Mouse (Mus musculus) neural tube, embryonic 12.5 days (tissue): ENCODE data around the gene Pcnx3. TPM values are rescaled to one million over a fixed set of nuclear protein-coding genes. Genes with fewer than 3 reads are reported as not detected.

Experiments used
- ATAC-seq: fragments of 200-750 bp; cut with Nextera tagmentation; 2 replicates; pipeline ENCODE4 v1.8.0; 2017; ENCODE audit warnings: low read depth, mild to moderate bottlenecking, moderate TSS enrichment, moderate library complexity; ENCODE audit not compliant: low FRiP score
- H3K27ac ChIP-seq: fragments of 300-500 bp; sonication (generic); 2 replicates; pipeline ENCODE4 v1.5.1; 2016
- H3K27me3 ChIP-seq: fragments of 300-500 bp; sonication (generic); replicated peaks from 2 replicates; pipeline ENCODE4 v1.6.1; 2016; ENCODE audit warnings: mild to moderate bottlenecking
- H3K36me3 ChIP-seq: fragments of 300-500 bp; sonication (generic); 2 replicates; pipeline ENCODE4 v1.6.1; 2016; ENCODE audit warnings: mild to moderate bottlenecking
- H3K4me1 ChIP-seq: fragments of 300-500 bp; sonication (generic); 2 replicates; pipeline ENCODE4 v1.6.1; 2016
- H3K4me2 ChIP-seq: fragments of 300-500 bp; sonication (generic); replicated peaks from 2 replicates; pipeline ENCODE4 v1.6.1; 2016; ENCODE audit warnings: mild to moderate bottlenecking
- H3K4me3 ChIP-seq: fragments of 300-500 bp; sonication (generic); 2 replicates; pipeline ENCODE4 v1.5.1; 2016
- H3K9ac ChIP-seq: fragments of 300-500 bp; sonication (generic); 2 replicates; pipeline ENCODE4 v1.6.1; 2016; ENCODE audit warnings: mild to moderate bottlenecking
- H3K9me3 ChIP-seq: fragments of 300-500 bp; sonication (generic); 2 replicates; pipeline ENCODE4 v1.6.1; 2016; ENCODE audit warnings: mild to moderate bottlenecking
- WGBS: fragments of 180-500 bp; shearing (Covaris S2); methylation state at CpG from one replicate; pipeline ENCODE4 v1.1.7; 2016; 5-methylcytosine and 5-hydroxymethylcytosine counted together
- polyA plus RNA-seq: library from polyadenylated mRNA; unstranded; fragments of >200 nt; fragmentation: Nextera tagmentation; extraction: Ambion mirVana; gene quantifications from 2 replicates; pipeline ENCODE4 v1.2.1, GENCODE M21; 2016

Gene Pcnx3
- polyA plus RNA-seq, 1 experiment from 2014 or later = 32.4 TPM

- Histone ChIP-seq H3K36me3 (peaks cover 48% of the 10 kb centered on the region), H3K4me1 (peaks cover 47% of the 10 kb centered on the region), H3K9me3 (no peaks in the 10 kb centered on the region), H3K4me3 (peak overlapping the region; percentile 36; the same call in 1 of the 2 replicates), H3K9ac (peak overlapping the region; percentile 44), H3K27ac (no peak overlapping the region), H3K27me3 (no peaks in the 10 kb centered on the region), H3K4me2 (peak overlapping the region; percentile 94)
- 76% methylated on average over 12 of the region's 12 CpGs for WGBS
- ATAC-seq = no peak
Measured at GRCm38 (mm10) chr19:5725029-5725707, 36.5 kb upstream of the Pcnx3 start.

GRCm38 (mm10) chr19:5724549-5724941 is 35.8 kb upstream of the Pcnx3 start:
- H3K4me1 ChIP-seq = peaks cover 43% of the 10 kb centered on the region
- no peaks in the 10 kb centered on the region for H3K9me3 ChIP-seq
- no peak overlapping the region for H3K27ac ChIP-seq
- H3K4me2 ChIP-seq = peak overlapping the region; percentile 94
- H3K4me3 ChIP-seq = peak overlapping the region; percentile 36; the same call in 1 of the 2 replicates
- WGBS = 77% methylated on average over 7 of the region's 7 CpGs
- H3K27me3 ChIP-seq = no peaks in the 10 kb centered on the region
- no peak overlapping the region; the same call in 1 of the 2 replicates for H3K9ac ChIP-seq
- peaks cover 54% of the 10 kb centered on the region for H3K36me3 ChIP-seq
- no peak for ATAC-seq

- 0 out of 2 replicates have a peak overlapping the region, but pooled peaks have one; percentile 8 for H3K9ac ChIP-seq
- H3K36me3 ChIP-seq = peaks cover 59% of the 10 kb centered on the region
- WGBS = 79% methylated on average over 4 of the region's 4 CpGs
Measured at GRCm38 (mm10) chr19:5723934-5724548, 35.3 kb upstream of the Pcnx3 start.

DNA sequence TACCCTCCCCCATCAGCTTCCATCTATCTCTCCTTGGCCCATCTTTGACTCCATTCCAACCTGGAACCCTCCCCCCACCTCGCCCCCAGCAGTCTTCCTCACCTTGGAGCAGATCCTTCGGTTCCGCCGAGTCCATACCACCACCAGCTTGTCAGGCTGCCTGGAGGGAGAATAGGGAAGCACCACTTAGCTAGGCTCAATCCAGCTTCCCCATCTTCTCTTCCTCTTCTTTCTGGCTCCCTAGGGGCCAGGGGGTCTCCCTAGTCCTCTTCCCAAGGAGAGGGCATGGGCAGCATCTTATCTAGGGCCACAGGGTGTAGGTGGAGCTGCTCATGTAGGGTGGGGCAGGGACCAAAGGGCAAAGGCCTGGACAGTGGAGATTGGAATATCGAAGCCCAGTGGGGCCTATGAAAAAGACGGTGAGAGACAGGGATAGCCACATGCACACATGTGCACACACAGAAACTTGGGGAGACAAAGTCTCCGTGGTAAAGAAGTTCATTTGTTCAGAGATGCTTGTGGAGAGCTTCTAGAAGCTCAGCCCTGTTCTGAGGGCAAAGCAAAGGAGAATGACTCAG is 34.2 kb upstream of the Pcnx3 start:
- H3K27me3 ChIP-seq = no peaks in the 10 kb centered on the region
- no peaks in the 10 kb centered on the region for H3K9me3 ChIP-seq
- WGBS = 92% methylated on average over 7 of the region's 7 CpGs
- H3K27ac ChIP-seq = no peak overlapping the region
- no peak overlapping the region for H3K4me2 ChIP-seq
- no peak overlapping the region for H3K9ac ChIP-seq
- H3K4me3 ChIP-seq = no peak overlapping the region
- peaks cover 68% of the 10 kb centered on the region for H3K36me3 ChIP-seq
- H3K4me1 ChIP-seq = peaks cover 35% of the 10 kb centered on the region
- no peak for ATAC-seq

More at GRCm38 (mm10) chr19:5723934-5724548, 35.3 kb upstream of the Pcnx3 start:
- Histone ChIP-seq H3K4me3 (peak overlapping the region; percentile 36; the same call in 1 of the 2 replicates), H3K27ac (no peak overlapping the region), H3K4me1 (peaks cover 43% of the 10 kb centered on the region), H3K9me3 (no peaks in the 10 kb centered on the region), H3K27me3 (no peaks in the 10 kb centered on the region), H3K4me2 (peak overlapping the region; percentile 94)
- no peak for ATAC-seq

DNA sequence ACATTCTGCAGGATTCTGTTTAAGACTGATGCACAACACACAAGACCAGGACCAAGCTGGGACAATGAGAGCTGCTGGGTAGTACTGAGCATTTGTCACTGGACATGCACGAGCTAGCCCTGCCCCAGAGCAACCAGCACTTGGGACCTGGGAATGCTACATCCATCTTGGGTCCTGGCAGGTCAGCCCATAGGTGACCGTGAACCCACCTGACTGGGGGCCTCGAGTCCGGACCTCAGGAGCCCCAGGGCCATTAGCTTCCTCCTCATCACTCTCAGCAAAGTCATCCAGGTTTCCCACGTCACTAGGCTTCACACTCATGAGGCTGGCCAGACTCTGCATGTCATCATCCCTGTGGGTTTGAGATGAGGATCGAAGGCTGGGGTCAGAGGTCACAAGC is 32.5 kb upstream of the Pcnx3 start:
- no peaks in the 10 kb centered on the region for H3K9me3 ChIP-seq
- H3K36me3 ChIP-seq = peaks cover 81% of the 10 kb centered on the region
- 95% methylated on average over 6 of the region's 6 CpGs for WGBS
- H3K27me3 ChIP-seq = no peaks in the 10 kb centered on the region
- H3K4me1 ChIP-seq = peaks cover 21% of the 10 kb centered on the region
- no peak overlapping the region for H3K9ac ChIP-seq
- ATAC-seq = no peak
- no peak overlapping the region for H3K4me2 ChIP-seq
- H3K4me3 ChIP-seq = no peak overlapping the region
- H3K27ac ChIP-seq = no peak overlapping the region

DNA sequence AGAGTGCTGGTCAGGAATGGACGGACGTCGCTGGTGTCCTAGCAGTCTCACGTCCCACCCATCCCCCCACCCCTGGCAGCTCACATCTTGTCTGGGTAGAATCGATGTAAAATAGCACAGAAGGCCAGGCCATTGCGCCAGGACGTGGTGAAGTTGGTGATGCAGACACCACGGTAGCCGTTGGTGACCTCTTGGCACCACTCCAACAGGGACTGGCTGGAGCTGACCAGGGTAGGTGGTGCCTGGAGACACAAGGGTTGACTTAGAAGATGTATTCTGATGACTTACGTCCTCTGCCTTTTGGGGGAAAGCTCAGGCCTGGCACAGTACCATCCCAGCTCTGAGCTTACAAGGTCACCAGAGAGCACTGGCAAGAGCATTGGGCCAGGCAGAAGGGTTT is 28.2 kb upstream of the Pcnx3 start:
- Histone ChIP-seq H3K9ac (no peak overlapping the region), H3K4me2 (no peak overlapping the region), H3K9me3 (no peaks in the 10 kb centered on the region), H3K4me3 (no peak overlapping the region), H3K36me3 (peaks cover 89% of the 10 kb centered on the region), H3K27me3 (no peaks in the 10 kb centered on the region), H3K4me1 (peaks cover 13% of the 10 kb centered on the region), H3K27ac (no peak overlapping the region)
- no peak for ATAC-seq
- 63% methylated on average over 10 of the region's 10 CpGs for WGBS

- Histone ChIP-seq H3K4me1 (peaks cover 13% of the 10 kb centered on the region), H3K4me2 (peak overlapping the region; percentile 43), H3K9ac (0 out of 2 replicates have a peak overlapping the region, but pooled peaks have one; percentile 21), H3K9me3 (no peaks in the 10 kb centered on the region), H3K36me3 (peaks cover 88% of the 10 kb centered on the region), H3K27ac (no peak overlapping the region), H3K27me3 (no peaks in the 10 kb centered on the region), H3K4me3 (no peak overlapping the region)
- WGBS = 17% methylated on average over 43 of the region's 43 CpGs
- 0 out of 2 replicates have a peak, but pooled peaks have one; percentile 37 for ATAC-seq
Measured at GRCm38 (mm10) chr19:5715793-5716688, 27.3 kb upstream of the Pcnx3 start.

DNA sequence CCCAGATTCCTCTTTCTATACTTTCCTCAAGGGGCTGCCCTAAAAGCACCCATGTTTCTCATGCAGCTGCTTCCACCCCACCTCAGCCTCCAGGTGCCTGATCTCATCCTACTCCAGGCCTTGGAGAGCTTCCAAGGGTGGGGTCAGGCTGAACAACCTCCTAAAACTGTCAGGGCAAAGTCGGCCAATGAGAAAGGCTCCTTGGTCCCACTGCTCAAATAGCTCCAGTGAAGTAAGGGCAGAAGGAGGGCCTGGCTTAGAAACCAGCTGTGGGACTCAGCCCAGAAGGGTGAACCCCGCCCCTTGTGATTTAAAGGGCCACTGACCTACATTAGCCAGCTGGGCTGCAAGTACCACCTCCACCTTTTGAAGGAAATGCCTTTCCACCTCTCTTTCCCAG is 25.0 kb upstream of the Pcnx3 start:
- no peak for ATAC-seq
- 4% methylated on average over 2 of the region's 2 CpGs for WGBS
- H3K4me1 ChIP-seq = peaks cover 13% of the 10 kb centered on the region
- H3K36me3 ChIP-seq = peaks cover 85% of the 10 kb centered on the region
- no peak overlapping the region for H3K4me3 ChIP-seq
- H3K9me3 ChIP-seq = no peaks in the 10 kb centered on the region
- no peak overlapping the region for H3K27ac ChIP-seq
- no peak overlapping the region for H3K4me2 ChIP-seq
- no peak overlapping the region for H3K9ac ChIP-seq
- no peaks in the 10 kb centered on the region for H3K27me3 ChIP-seq

- Histone ChIP-seq H3K27ac (no peak overlapping the region), H3K9me3 (no peaks in the 10 kb centered on the region), H3K36me3 (peaks cover 86% of the 10 kb centered on the region), H3K4me3 (no peak overlapping the region), H3K27me3 (no peaks in the 10 kb centered on the region), H3K4me1 (peaks cover 13% of the 10 kb centered on the region), H3K4me2 (no peak overlapping the region), H3K9ac (no peak overlapping the region)
- 75% methylated on average over 5 of the region's 5 CpGs for WGBS
- ATAC-seq = no peak
Measured at GRCm38 (mm10) chr19:5713255-5713654, 24.5 kb upstream of the Pcnx3 start.

- 93% methylated on average over 14 of the region's 14 CpGs for WGBS
- no peak overlapping the region for H3K9ac ChIP-seq
- H3K27me3 ChIP-seq = no peaks in the 10 kb centered on the region
- H3K4me3 ChIP-seq = no peak overlapping the region
- H3K4me1 ChIP-seq = peaks cover 13% of the 10 kb centered on the region
- ATAC-seq = no peak
- no peaks in the 10 kb centered on the region for H3K9me3 ChIP-seq
- peaks cover 81% of the 10 kb centered on the region for H3K36me3 ChIP-seq
- H3K27ac ChIP-seq = no peak overlapping the region
- no peak overlapping the region for H3K4me2 ChIP-seq
Measured at GRCm38 (mm10) chr19:5711907-5712460, 23.3 kb upstream of the Pcnx3 start.

DNA sequence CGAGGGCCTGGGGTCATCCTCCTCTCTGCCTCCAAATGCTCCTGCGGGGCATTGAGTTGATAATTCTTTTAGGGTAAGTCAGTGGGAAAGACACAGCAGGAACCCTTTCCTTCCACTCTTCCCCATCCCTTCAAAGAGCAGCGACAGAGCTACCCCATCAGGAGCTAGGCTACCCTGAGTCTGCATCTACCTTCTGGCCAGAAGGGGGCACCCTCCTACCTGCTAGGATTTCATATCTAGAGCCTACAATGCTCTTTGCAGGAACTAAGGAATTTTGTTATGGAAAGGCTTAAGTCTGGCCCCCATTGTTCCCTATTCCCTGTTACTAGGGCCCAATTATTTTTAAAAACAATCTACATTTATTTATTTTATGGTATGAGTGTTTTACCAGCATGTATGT is 22.5 kb upstream of the Pcnx3 start:
- WGBS = 7% methylated on average over 3 of the region's 3 CpGs
- no peak overlapping the region for H3K4me2 ChIP-seq
- no peaks in the 10 kb centered on the region for H3K9me3 ChIP-seq
- no peak overlapping the region for H3K4me3 ChIP-seq
- ATAC-seq = no peak
- H3K36me3 ChIP-seq = peaks cover 84% of the 10 kb centered on the region
- H3K4me1 ChIP-seq = peaks cover 10% of the 10 kb centered on the region; the same call in 1 of the 2 replicates
- no peak overlapping the region for H3K27ac ChIP-seq
- H3K9ac ChIP-seq = no peak overlapping the region
- no peaks in the 10 kb centered on the region for H3K27me3 ChIP-seq
